Mouse (Mus musculus): ENCODE measurements around the gene Adgrb3.

The Adgrb3 gene

DNA sequence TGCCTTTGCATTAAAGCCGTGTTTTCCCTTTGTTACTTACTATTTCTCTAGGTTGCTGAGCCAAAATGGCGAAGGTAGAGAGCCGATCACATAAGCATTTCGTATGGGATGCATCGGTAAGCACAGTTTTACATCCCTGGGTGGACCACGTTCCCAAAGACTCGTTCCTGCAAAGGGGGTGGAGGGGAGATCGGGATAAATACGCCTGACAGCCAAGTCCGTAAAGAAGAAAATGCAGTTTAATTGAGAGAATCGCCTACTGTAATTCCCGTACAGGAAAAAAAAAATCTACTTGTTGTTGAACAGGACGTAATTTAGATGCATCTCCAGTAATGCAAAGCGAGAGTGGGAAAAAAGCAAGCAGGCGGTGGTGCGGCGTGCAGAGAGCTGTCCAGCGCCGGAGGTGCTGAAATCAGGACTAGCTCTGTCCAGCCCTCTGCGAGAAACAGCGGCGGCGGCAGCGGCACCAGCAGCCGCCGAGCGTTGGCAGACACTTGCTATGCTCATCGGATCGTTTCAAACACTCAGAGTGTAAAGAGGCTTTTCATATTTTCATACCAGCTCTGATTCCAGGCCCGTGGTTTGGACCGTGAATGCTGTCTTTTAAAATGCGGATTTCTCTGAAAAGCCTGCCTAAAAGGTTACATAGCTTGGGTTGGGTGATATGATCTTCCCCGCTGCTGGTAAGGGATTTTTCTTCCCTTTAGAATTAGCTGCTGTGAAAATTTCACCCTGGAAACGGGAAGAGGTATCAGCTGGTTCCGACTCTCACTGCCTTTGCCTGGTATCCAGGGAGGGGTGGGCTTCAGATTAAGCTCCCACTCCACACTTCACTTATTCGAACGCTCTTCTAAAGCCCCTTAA is 600.9 kb downstream of the Adgrb3 start:
- peak; percentile 91 for DNase-seq

DNA sequence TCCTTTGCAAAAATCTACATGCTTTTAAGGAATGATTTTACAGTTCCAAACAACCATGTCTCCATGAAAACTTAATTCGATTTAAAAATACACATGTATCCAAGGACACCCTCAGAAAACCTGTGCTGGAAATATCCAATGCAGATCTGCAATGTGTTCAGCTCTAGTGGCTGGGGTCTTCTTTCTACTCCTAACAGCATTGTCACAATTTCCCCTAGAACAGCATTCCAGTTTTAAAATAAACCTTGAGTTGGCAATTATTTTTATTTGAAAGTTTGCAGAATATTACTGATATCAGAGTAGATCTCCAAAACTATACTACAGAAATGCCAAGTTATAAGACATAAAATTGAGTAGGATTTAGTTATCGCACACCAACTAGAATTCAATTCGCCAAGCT is 601.6 kb downstream of the Adgrb3 start:
- no peak for DNase-seq

- no peak for DNase-seq
Observed at GRCm38 (mm10) chr1:25204636-25205035, 624.9 kb downstream of the Adgrb3 start.

GRCm38 (mm10) chr1:25199392-25199791 is 630.1 kb downstream of the Adgrb3 start:
- DNase-seq, result no peak

DNA sequence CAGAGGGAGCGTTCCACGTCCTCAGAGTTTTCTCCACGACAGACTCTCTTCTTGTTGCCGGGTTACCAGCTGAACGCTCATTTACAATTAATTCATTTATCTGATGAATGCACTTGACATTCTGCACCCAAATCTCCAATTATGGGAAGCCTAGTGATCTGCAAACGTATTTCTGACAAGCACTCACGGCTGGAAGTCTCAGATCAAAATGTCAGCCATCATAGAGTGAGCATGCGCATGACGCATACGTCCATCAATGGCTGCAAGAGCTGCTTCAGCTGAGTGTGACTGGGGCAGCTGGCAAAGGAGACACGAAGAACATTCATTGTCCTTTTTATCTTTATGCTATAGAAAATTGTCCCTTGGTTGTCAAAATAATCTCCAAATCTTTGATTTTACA is 637.5 kb downstream of the Adgrb3 start:
- no peak for DNase-seq

- DNase-seq, result peak; percentile 58
Observed at GRCm38 (mm10) chr1:25189261-25189660, 640.2 kb downstream of the Adgrb3 start.

DNA sequence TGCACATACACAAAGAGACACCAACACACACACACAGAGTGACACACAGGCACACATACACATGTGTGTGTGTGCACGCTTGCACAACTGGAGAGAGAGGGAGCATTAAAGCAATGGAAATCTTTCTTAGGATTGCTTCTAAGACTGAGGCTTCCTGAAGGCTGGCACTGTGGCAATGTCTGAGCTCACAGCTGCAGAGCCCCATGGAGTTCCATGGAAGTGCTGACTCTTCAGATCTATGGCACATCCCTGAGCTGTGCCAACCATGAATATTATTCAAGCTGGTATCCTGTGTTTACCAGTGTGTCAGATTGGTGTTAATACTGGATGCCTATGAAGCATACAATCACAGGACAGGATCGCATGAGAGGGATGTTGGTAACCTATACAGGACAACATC is 643.6 kb downstream of the Adgrb3 start:
- DNase-seq, result no peak

GRCm38 (mm10) chr1:25181881-25182280 is 647.6 kb downstream of the Adgrb3 start:
- no peak for DNase-seq

DNA sequence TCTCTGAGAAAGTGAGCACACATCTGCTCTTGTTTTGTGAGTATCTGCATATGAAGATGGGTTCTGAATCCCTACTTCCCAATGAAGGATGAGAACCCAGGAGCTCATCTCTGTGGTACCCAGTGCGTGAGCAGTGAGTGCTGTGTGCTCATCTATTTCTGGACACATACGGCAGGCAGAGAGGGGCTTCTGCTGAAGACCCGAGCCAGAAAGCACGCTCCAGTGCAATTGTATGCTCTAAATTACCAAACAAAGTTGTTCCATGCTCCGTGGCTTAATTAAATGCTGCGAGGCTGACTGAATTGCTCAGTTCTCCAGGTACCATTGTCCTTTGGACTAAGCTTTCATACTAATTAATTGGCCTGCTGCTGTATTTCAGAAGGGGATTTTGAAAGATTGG is 648.9 kb downstream of the Adgrb3 start:
- no peak for DNase-seq

DNA sequence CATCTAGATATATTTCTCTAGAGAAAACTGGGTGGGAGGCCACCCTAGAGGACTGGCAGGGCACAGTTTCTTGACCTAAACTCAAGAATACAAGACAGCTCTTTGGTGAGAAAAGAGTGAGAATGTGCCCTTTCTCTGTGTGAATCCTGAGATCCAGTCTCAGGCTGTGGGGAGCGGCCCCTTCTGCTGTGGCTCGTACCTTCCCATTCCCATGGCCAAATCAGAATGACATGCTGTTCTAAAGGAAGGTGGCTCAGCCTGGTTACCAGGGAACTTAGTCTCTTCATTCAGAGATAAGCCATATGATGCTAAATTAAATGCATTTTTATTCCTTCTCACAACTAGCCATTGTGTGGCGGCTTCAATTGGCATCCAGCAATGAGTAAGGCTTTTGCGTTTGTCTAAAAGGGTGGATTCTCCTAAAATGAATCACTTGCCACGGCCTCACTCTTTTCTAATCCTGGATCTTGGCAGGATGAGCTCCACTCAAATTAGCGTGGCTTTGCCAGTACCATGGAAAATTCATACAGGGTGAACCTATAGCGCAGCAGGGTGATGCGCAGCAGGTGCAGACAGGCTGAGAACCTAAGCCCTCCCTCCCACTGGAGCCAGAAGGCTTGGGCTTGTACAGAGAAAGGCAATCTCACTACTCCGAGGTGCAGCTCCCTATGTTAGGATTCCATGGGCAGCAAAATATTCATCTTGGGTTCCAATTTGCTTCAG is 649.5 kb downstream of the Adgrb3 start:
- no peak for DNase-seq

- DNase-seq, result peak; percentile 28
Observed at GRCm38 (mm10) chr1:25178347-25179130, 651.0 kb downstream of the Adgrb3 start.

DNA sequence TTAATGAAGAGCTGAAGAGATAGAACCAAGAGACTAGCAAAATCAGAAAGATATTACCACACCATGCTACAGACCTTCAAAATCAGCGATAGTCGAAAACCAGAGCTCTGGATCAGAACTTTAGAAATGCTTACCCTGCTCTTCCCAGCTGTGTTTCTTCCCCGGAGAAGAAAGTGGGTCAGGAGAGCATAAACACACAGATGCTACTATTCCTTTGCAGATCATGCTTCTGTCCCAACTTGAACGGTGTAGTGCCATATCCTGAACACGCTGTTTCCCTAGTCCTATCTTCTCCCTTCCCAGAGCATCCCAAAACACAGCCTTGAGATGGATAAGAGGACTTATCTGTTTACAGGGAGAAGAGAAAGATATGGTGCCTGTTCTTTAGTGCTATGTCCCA is 662.4 kb downstream of the Adgrb3 start:
- DNase-seq, result no peak

DNA sequence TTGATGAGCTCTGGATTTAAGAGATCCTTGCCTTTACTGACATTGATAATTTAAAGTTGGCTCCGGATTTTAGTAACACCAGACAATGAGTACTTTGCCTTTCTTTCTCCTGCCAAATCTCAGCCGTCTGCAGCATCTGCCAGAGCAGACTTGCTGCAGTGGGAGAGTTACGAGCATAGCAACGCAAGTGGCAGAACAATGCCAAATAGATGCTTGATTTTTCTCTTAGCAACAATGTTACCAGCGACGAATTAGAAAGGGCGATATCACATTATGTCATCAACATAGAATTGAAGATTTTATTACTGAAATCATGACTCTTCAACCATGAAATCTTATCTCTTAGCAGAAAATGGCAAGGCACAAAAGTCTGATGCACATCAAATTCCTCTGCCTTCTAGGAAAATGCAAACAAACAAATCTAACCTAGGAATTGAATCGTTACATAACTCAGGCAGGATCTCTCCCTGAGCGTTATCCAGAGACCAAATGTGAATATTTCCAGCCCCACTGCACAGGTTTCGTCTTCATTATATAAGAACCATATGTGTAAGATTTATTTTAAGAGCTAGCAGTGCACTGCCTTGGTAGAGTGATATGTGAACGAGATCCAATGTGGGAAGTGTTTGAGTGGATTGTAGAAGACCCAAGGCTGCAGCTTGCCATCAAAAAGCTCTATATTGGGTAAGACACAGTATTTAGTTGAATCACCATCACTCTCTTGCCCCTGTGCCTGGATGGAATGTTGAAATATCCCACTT is 663.3 kb downstream of the Adgrb3 start:
- DNase-seq, result peak; percentile 3

- no peak for DNase-seq
Observed at GRCm38 (mm10) chr1:25163561-25163960, 665.9 kb downstream of the Adgrb3 start.

DNA sequence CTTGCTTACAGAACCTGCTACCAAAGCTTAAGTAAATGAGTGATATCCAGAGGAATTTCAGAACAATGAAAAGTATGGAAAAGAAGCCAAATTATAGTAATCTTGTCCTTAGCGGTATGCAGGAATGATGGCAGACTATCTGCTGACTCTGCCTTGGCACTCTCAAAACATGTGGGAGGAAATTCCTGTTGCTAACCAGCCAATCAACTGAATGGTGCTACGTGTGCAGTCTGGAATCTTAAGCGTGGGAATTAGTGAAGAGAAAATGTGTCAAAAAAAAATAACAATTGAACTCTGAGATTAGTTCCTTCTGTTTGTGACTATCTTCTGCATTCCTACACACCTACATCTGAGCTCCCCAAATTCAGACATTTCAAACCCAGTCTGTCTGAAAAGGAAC is 683.3 kb downstream of the Adgrb3 start:
- no peak for DNase-seq

DNA sequence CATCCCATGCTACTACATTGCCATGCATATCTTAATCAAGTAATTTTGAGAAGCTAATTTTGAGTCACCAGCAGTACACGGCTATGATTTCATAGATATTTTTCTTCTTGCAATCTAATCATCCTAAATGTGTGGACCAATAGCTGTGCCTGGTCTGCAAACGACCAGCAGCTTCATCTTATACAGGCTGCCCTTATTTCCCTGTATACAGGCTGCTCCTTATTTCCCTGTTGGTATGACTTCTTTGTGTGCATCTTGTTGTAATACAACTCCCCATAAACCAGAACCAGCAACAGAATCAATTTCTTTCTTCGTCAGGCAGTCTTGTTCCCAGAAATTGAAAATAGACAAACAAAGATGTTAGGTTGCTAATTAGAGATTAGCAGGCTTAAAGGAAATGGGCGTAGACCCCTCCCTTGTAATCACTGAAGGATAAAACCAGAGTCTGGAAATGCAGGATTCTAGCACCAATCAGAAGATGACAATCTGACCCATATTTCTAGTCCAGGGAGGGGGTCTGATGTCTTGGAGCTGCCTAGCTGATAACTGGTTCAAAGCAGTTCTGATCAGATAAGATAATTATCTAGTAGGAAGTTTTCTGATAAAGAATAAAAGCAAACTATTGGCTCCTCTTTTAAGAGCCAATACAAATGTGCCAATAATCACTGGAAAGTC is 697.2 kb downstream of the Adgrb3 start:
- no peak for DNase-seq

- no peak for DNase-seq
Observed at GRCm38 (mm10) chr1:25115512-25115911, 714.0 kb downstream of the Adgrb3 start.

DNA sequence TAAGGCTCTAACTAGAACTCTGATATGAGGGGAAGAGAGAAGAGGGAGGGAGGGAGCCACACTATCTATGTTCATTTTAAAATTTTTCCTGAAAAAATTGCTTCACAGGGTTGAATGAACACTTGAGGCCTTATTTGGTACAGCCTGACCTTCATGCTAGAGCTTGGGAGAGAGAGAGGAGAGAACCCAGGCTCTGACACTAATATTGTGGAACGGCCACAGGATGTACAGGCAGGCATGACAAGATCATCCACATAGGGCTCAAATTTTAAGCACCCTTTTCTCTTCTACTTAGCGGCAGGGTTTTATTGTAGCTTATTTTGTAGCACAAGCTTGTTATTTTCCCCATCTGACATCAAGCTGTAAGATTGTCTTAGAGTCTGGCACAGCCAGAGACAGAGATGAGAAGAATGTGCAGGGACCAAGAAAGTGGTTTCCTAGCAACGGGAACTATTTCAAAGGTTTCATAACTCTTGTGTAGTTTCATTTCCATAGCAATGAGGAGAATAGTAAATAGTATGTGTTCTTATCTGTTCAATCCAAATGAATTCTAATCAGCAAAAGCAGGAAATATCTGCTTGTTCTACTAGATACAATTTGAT is 721.9 kb downstream of the Adgrb3 start:
- DNase-seq, result peak; percentile 20

- no peak for DNase-seq
Observed at GRCm38 (mm10) chr1:25106679-25107078, 722.8 kb downstream of the Adgrb3 start.

- DNase-seq, result no peak
Observed at GRCm38 (mm10) chr1:25105367-25105766, 724.1 kb downstream of the Adgrb3 start.

DNA sequence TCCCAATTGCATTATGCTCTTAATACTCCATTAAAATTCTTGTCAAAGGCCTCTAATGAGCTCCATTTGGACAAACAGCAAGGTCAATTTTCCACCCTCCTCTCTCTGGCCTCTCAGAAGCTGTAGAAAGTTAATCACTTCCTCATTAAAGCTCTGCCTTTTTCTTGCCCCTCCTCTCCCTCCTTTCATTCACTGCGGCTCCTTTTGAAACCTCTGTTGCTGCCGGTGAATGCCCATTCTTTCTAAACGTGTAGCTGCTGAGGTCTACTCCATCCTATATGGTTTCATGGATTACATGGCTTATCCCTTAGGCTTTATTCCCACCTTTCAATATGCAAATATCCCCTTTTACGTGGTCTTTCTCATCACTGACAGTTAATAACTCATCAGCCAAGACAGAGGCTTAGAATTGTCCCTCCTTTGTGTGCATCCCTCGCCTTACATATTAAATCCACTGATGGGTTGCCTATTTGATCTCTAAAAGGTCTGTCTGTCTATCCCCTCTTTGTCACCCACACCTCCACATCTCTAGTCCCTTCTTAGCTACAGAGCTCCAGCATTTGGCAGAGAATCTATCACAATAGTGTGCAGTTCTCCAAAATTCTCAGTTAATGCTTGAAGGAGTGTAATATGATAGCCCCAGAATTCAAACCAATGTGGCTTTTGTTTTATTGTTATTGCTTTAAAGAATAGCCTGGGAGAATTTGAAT is 741.3 kb downstream of the Adgrb3 start:
- no peak for DNase-seq

Measured in embryo, embryonic 11 days (tissue).